Mouse (Mus musculus) cerebellum, adult 8-10 months (tissue): ENCODE results near the gene Rrp9.

Experiments
- DNase-seq: peaks from one replicate; pipeline ENCODE4 v3.0.0; 2022

Gene Rrp9

DNA sequence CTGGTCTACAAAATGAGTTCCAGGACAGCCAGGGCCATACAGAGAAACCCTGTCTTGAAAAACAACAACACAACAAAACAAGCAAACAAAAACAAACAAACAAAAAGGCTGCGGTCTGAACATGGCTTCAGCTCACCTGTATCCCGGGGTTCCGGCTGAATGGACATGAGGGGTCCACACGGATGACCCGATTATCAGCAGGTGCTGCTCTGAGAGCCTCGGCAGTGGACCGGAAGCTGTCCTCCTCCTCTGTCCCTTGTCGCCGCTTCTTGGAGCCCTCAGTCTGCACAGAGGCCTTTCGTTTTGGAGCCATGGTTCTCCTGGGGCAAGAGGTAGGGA, at the start of gene Rrp9:
Gene Rrp9 (plus strand): TSS at position 301 of the 339 bp plus-strand sequence.
- DNase-seq = no peak

DNA sequence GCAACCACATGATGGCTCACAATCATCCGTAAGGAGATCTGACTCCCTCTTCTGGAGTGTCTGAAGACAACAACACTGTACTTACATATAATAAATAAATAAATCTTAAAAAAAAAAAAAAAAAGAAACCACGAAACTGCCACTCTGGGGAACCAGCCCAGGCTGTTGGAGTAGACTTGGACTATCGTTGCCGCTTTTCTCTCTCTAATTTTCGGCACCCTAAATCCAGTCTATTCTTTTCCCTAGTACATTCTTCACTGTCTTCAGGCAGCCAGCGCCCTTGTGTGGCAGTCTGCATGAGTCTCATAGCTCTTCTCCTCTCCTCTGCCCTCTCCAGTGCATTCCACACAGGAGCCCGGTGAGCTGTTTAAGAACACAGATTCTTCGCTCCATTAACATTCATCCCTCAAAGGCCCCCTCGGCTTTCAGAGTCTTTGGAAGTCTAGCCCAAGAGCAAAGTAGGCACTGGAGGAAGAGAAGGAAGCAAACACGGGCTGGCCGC, 47.0 kb upstream of the Rrp9 start:
- DNase-seq = no peak

DNA sequence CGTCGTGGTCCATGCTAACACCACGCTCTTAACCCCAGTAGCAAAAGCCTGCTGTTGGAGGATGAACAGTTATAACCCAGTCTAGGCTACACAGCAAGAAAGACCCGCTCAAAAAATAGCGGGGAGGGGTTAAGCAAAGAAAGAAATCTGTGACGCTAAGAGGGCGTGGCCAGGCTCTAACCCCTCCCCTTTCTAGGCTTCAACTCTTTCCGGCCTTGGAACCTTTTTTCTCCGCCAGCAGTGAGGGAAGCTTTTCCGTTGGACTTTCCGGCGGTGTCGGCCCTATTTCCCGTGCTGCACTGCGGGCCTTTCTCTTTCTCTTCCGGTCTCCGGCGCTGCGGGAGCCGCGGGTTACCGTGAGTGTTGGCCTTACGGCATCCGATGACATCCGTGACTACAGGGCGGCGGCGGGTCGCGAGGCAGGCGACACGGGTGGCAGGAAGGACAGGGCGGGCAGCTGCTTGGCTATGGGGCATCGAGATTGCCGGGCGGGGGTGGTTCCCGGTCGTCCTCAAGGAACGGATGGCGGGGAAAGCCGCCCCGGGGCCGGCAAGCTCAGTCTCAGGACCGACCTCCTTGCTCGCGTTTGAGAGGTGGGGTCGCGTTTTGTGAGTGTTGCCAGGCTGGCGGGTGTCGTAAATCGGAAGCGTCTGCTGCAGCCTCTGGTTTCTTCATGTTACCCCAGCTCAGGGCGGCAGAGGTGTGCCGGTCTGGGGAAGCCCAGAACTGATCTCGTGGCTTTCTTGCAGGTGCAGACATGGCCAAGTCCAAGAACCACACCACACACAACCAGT, 46.3 kb upstream of the Rrp9 start, which contains the start of gene Rpl29:
Gene Rpl29 (plus strand): TSS at position 234 of the 794 bp plus-strand sequence.
- DNase-seq = peak; percentile 96

DNA sequence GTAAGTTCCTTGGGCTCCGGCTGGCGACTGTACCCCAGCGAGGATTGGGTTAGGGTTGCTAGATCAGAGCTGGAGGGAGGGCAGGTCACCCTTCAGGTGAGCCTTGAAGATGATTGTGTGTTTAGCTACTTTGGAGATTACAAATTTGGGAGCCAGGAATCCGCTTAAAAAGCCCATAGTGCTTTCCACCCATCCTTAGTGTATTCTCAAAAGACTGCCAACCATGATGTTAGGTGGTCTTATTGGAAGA, 45.8 kb upstream of the Rrp9 start:
- no peak for DNase-seq

DNA sequence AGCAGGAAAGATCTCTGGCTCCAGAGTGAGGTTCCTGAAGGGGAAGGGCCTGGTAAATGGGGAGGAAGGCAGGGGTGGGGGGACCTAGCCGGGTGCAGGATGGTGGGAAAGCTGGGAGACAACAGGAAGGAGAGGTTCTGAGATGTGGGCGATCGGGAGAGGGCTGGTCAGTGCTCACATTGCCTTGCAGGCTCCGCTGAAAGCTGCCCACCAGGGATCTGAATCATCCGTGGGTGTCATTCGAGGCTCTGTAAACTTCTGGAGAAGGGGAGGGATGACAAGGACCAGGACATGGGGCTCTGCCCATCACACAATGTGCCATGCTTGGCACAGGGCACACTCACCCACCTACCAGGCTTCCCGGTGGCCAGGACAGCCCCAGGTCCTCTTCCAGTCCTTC, 42.4 kb upstream of the Rrp9 start:
- no peak for DNase-seq

DNA sequence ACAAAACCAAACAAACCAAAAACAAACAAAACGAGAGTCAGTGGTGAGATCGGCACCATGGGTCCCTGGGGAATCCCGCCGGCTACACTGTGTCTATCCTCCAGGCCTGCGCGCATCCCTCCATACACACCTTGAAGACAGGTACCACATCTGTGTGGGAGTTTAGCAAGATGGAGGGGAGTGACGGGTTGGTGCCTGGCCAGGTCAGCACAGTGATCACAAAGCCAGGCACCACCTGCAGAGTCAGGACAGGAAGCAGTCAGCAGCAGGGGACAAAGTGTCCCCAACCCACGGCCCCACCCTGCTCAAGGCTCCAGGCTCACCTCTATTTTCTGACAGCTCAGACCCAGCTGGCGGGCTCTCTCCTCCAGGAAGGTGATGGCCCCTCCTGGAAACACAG, 39.2 kb upstream of the Rrp9 start:
- DNase-seq = no peak

DNA sequence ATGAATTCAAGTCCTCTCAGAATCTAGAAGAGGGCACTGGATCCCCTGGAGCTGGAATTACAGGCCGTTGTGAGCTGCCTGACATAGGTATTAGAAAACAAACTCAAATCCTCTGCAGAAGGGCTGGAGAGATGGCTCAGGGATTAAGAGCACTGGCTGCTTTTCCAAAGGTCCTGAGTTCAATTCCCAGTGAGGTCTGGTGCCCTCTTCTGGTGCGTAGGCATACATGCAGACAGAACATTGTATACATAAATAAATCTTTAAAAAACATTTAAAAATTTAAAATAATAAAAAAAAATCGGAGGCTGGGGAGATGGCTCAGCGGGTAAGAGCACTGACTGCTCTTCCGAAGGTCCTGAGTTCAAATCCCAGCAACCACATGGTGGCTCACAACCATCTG, 33.1 kb upstream of the Rrp9 start:
- DNase-seq = no peak

DNA sequence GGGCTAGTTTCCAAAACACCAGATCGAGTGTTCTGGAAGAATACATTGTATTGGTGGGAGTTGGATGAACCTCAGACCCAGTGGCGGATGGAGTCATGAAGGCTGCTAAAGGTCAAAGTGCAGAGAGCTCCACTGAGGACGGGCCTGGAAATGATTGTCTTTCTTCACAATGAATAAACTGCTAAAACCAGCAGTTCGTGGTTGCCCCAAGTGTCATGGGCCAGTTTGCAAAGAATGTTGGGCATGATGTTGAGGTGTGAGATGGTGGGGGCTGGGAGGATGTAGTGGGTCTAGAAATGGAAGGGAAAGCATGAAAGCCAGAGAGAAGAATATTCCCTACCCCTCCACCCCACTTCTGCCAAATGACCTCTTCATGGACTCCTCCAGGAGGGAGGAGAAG, 30.9 kb upstream of the Rrp9 start:
- DNase-seq = no peak

DNA sequence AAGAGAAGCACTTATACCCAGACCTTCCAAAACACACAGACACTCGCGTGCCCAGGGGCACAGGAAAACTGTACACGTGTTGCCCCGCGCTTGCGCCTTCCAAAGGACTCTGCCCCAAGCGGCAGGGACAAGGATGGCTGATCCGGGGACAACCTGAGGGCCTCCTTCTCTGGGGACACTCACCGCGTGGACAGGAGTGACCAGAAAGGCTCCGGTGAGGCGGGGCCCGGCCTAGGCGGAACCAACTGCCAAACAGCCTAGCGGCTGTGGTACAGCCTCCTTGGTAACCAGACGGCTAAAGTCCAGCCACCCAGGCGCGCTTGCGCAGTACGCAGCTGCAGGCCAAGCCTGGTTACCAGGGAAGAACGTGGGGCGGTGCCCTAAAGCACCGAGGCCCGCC, 28.4 kb upstream of the Rrp9 start, which contains the start of the genes Abhd14b and Abhd14a:
Gene Abhd14b (plus strand): TSS at position 112 of the 400 bp plus-strand sequence.
Gene Abhd14a (minus strand): TSS at position 331 of the 400 bp plus-strand sequence.
- DNase-seq = peak; percentile 94

DNA sequence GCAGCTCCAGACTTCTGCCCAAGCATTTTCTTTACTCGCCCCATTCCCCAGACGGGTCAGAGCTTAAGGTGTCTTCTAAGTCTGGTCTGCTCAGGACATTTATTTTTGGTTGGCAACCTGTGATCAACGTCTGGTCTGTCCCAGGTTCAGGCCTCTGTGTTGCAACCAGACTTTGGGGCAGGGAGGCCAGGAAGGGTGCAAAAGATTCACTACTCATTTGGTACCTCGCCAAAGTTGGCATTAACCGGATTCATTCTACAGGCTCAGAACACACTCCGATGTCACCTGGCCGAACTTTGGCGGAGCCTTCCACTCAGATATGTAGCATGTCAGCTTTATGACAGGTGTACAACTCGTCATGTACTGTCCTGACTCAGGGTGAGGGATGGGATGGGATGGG, 27.8 kb upstream of the Rrp9 start:
- no peak for DNase-seq

DNA sequence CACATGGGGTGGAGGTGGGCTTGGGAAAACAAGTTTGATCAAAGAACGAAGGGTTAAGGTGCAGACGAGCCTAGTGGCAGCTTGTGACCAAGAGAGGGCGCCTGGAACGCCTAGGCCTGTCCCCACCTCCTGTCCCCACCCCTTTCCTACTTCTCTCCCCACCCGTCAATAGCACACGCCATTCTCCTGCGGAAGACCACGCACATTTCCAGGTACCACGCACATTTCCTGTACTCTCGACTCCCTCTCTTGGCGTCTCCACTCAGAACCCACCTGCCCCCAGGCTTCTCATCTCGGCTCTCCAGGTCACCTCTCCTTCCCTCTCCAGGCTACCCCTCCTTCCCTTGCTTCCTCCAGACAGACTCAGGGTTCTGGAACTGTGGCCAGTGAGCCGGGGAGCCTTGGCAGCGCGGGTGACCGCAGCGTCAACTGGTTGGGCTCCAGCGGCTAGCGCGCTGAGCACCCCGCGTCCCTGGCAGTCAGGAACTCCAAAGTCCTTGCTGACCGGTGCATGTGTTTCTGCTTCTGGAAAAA, 27.2 kb upstream of the Rrp9 start:
- DNase-seq = peak; percentile 81

DNA sequence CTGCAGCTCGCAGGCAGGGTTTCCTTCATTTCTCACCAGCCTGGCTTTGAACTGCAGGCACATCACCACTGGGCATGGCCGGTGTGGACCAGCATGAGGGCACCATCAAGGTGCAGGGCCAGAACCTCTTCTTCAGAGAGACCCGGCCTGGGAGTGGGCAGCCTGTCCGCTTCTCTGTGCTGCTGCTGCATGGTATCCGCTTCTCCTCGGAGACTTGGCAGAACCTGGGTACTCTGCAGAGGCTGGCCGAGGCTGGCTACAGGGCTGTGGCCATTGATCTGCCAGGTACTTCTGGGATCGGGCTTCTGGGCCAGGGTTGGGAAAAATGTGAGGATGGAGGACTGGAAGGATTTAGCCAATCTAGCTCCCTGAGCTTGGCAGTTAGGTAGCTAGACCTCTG, 25.8 kb upstream of the Rrp9 start:
- DNase-seq = no peak

DNA sequence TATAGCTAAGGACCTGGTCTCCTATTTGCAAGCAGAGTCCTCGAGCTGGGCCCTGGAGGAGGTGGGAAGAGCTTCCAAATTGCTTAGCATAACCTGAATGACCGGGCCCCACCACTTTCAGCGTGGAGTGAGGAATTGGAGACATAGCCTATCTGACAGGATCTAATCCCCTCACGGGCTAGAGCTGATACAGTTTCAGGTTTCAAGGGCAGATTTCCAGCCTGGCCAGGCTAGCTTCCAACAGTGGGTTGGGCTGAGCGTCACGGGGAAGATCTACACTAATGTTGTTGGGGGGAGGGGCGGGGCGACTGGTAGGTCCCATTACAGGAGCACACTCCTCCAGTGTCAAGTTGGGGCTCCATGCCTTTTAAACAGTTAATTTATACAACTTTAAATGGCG, 25.1 kb upstream of the Rrp9 start:
- peak; percentile 71 for DNase-seq

DNA sequence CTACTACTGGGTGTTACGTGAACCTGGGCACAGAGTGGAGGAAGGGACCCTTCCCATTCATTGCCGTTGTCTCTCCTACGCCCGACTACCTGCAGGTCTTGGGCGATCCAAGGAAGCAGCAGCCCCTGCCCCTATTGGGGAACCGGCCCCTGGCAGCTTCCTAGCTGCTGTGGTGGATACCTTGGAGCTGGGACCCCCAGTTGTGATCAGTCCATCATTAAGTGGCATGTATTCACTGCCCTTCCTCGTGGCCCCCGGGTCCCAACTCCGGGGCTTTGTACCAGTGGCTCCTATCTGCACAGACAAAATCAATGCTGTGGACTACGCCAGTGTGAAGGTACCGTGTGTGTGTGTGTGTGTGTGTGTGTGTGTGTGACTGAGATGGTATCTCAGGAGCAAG, 24.5 kb upstream of the Rrp9 start:
- no peak for DNase-seq

DNA sequence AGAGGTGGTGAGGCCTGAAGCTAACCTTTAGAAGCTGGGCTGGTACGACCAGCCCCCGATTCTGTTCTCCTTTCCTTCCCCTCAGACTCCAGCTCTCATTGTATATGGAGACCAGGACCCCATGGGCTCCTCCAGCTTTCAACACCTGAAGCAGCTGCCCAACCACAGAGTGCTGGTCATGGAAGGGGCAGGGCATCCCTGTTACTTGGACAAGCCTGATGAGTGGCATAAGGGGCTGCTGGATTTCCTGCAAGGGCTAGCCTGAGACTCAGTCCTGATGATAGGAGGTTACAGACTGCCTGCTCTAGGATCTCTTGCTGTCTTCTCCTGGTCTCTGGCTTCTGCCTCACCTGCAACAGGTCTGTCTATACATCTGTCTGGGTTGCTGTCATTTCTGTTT, 23.9 kb upstream of the Rrp9 start:
- no peak for DNase-seq

DNA sequence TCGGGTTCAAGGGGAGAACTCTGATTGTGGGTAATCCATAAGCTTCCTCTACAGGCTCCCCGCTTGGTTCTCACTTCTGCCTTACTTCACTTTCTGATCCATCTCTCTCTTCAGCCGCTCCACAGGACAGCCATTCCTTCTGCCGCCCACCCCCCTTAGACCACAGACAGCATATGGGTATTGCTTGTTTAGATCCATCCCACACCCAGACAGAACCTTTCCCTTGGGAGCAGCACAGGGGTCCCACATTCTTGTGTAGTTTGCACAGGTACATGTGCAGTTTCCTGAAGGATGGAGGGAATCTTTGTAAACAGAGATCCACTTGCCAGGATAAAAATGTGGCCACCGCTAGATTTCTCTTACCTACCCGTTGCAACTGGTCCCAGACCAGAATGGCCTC, 23.4 kb upstream of the Rrp9 start:
- DNase-seq = no peak

DNA sequence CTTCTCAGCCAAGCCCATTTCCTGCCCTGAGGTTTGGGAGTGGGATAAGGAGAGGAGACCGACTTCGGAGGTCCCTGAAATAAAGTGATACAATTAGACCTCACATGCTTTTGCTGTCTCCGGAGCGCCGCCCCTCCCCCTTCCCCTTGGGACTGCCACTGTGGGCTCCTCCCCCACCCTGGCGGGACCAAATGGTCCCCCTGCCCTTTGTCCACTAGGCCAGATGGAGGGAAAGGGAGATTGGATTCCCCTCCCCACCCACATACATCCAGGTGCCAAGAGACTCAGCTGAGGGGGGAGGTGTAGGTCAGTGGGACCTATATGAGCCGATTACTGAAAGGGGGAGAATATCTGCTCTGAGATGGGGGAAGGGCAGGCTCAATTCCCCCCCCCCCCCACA, 22.9 kb upstream of the Rrp9 start:
- peak; percentile 85 for DNase-seq

DNA sequence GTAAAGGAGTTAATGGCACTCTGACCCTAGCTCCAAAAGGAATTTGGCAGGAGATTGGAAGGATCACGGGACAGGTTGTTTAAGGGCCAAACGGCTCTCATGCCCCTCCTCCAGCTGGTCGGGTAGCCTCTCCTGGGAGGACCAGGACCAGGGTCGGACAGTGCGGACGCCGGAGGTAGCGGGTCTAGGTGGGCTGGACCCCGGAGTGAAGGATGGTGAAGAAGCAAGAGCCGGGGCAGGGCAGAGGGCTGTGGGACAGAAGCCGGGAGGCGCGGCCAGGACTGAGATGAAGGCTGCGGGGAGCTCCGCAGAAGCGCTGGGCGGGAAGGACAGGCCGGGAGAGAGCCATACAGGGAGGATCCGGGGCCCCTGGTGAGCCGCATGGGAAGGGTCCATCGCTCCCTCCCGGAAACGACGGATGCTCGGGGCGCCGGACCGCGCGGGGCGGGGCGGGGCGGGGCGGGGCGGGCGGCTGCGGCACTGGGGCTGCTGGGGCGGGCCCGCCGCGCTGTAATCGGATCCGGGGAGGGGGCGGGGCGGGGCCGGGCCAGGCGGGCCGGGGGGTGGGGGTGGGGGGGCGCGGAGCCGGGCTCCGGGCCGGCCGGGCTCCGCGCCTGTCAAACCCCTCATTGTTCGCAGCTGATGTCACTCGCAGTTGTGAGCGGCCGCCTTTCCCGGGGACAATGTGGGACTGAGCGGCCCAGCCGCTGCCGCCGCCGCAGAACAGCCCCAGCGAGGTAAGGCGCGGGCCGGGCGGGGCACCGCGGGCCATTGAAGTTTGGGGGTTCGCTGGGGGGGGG, 22.3 kb upstream of the Rrp9 start, which contains the start of gene Pcbp4:
Gene Pcbp4 (plus strand): TSS at position 21 of the 800 bp plus-strand sequence.
- DNase-seq = peak; percentile 75

DNA sequence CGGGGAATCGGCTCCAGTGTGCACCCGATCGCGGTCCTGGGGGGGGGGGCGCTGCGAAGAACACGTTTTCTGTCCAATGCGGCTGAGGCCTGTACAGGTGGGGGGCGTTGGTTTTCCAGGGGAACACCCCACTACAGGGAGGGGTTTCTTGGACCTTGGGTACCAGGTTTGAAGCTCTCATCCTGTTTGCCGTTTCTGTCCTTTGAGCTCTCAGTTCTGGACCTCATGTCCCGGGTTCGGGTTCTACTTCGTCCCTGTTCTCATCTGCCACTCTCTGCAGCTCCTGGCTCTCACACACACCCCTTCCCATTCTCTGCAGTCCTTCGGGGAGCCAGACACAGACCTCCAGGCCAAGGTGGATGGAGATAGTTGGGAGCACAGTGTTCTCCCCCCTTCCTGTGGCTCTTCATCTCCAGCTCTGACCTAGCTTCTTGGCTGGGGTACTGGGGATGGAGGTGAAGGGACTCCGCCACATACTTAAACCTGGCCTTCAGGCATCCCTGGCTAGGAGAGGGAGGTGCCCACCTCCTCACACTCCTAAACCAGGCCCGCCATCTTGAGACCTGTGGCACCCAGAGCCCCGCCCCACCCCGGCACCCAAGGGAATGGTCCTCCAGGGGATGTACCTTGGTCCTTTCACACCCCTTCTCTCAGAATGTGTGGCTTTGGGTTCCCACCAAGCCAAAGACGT, 21.5 kb upstream of the Rrp9 start:
- DNase-seq = peak; percentile 57

DNA sequence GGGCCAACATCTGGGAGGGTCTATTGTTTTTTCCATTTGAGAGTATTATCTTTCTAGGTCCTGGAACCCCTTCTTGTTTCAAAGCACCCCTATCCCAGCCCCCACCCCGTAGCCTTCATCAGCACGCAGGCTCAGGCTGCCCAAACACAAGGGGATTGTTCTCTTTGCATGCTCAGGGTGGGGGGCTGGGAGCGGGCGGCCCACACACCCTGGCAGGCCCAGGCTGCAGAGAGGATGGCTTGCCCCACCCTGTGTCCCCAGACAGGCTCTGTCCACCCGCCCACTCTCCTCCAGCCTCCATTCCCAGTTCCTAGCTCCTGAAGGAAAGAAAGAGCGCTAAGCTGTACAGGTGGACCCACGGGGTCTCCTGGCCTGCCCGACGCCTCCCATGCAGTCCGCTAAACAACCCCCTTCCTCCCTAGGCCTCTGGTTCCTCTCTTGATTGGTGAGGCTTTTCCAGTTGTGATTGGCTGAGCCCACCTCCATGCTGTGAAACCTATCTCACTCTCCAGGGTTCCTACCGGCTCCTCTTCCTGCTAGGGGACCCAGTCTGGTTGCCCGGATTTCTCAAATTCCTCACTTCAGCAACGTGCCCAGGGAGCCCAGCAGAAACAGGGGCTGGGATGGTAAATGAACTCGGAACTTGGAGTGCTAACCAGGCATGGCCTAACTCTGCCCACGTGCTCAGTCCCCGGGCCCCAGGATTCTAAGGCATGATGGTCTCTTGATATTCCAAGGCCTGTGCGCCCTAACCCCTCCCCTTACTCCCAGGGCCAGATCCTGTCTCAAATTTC, 20.7 kb upstream of the Rrp9 start:
- DNase-seq = peak; percentile 36

DNA sequence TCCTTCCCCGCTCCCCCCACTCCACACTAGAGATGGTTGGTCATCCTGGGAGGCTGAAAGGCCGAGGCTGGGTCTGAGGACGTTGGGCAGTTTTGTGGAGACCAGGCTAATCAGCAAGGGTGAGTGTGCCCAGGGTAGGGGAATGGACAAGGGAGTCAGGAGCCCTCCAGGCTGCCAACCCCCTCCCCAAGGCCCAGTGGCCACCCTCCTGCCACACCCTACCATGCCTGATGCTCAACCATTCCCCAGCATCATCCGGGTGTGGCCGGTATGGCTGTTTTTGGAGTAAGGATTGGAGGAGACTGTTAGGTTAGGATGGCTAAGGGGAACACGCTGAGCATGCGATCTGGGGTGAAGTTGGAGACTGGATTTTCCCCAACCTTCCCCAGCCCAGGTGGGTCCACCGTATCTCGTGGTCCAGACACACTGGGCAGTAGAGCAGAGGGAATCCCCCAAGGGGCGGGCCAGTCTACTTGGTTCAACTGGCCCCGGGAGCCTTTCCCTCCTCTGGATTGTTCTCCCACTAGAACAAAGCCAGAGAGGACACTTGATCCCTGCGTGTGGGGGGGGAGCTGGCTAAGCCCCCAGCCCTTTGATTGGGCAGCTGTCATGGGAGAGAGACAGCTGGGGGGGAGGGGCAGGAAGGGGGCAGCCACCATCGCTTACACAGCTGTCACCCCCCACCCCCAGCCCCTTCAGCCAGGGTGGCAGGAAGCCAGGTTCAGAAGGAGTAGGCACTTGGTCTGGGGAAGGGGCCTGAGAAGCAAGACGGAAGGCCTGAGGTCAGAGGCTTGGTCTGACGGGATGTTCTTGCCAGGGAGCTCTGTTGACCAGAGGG, 19.2 kb upstream of the Rrp9 start:
- DNase-seq = peak; percentile 35

DNA sequence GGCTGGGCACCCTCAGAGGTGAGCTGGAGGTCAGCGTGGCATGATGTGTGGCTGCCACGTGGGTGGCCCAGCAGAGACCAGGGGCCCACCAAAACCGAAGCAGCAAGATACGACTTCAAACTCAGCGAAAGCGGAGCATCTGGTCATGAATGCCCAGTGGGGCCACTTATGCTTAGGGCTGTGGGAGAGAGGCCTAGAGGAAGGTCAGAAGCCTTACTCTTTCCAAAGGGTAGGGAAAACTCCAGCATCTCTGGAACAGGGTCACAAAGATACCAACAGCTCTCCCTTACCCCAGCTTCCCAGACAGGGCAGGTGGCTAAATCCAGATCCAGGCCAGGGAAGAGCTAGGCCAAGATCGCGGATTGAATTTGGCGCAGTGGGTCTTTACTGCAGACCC, 18.6 kb upstream of the Rrp9 start:
- DNase-seq = peak; percentile 29
